Mouse (Mus musculus) brown adipose tissue, adult 24 weeks (tissue): Measurements from ENCODE around the gene Bod1. TPM values are rescaled to one million over a fixed set of nuclear protein-coding genes. Genes with fewer than 3 reads are reported as not detected.

ENCODE experiments used
- H3K27ac ChIP-seq: fragments of 200-500 bp; replicated peaks from 2 replicates; pipeline ENCODE4 v1.5.1; 2012; ENCODE audit warnings: low read depth, mild to moderate bottlenecking, low read length
- H3K4me1 ChIP-seq: fragments of 200-500 bp; 2 replicates; pipeline ENCODE4 v1.6.1; 2012; ENCODE audit warnings: low read length, mixed read lengths; ENCODE audit not compliant: control insufficient read depth, insufficient read depth, insufficient read length
- H3K4me3 ChIP-seq: fragments of 200-500 bp; 2 replicates; pipeline ENCODE4 v1.5.1; 2012; ENCODE audit warnings: low read depth, mild to moderate bottlenecking, low read length, moderate library complexity; ENCODE audit not compliant: insufficient read depth
- polyA plus RNA-seq: library from polyadenylated mRNA; stranded (reverse); fragments of >200 nt; gene quantifications from 2 replicates; pipeline ENCODE4 v1.2.4, GENCODE M21; 2012; ENCODE audit not compliant: missing spikeins, insufficient read depth, insufficient read length

The Bod1 gene
- 39.1 and 45.5 TPM in 2 replicates for polyA plus RNA-seq

DNA sequence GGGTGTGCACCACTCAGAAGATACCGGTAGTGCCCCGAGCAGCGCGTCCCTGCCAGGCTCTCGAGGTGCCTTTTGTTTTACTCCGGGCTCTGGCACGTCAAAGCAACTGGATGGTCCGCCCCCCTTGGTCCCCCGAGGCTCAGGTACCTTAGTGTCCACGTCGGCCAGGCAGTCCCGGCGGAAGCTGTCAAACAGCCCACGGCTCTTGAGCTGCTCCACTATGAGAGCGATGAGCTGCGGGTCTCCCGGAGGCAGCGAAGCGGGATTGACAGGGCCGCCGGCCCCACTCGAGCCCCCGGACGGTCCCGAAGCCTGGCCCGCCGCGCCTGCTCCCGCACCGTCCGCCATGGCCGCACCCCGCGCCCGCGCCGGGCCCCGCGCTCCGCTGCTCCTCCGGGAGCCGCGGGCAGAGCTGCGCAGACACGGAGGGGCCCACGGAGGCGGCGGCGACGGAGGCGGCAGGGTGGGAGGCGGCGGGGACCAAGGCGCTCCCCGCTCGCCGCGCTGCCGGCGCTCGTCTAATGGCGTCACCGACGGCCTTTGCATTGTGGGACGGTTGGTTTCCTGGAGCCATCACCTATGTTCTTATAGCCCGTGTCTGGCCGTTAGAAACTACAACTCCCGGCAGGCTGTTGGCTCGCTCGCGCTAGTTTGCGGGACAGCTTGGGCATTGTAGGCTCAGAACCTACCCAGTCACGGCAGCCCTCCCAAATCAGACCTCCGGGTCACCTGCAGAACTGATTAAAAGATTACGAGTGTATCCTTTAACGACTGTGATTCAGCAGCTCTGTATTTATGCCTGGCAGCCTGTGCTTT is at the start of gene Bod1:
Gene Bod1 (minus strand): TSS at position 532 of the 816 bp plus-strand sequence.
- Histone ChIP-seq H3K27ac (no peak within 1 kb of the TSS), H3K4me1 (peaks cover 6% of the 10 kb centered on the region; the same call in 1 of the 2 replicates), H3K4me3 (peak within 1 kb of the TSS; percentile 67)

DNA sequence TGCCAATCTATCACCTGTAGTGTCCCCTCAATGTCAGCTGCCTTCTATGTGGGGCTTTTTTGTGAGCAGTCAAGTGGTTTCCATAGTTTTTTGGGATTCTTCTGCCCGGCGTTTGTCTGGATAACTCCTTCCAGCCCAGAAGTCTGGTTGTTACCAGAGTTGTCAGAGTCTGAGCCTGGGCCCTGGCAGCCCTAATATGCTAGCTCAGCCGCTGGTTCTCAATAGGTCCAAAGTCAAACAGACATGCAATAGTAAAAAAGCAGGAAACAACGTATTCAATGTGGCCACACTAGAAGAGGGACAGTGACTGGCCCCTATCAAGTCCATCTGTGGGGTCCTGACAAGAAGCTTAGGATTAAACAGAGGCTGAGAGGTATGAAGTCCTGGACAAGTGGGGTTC is 47.4 kb upstream of the Bod1 start:
- peaks cover 1% of the 10 kb centered on the region; the same call in 1 of the 2 replicates for H3K4me1 ChIP-seq
- no peak overlapping the region for H3K27ac ChIP-seq
- H3K4me3 ChIP-seq, result no peak overlapping the region

- no peak overlapping the region for H3K4me3 ChIP-seq
- 0 out of 2 replicates have a peak overlapping the region, but pooled peaks have one; percentile 41 for H3K27ac ChIP-seq
- peaks cover 7% of the 10 kb centered on the region; the same call in 1 of the 2 replicates for H3K4me1 ChIP-seq
Observed at GRCm38 (mm10) chr11:31717926-31718735, 46.4 kb upstream of the Bod1 start.

DNA sequence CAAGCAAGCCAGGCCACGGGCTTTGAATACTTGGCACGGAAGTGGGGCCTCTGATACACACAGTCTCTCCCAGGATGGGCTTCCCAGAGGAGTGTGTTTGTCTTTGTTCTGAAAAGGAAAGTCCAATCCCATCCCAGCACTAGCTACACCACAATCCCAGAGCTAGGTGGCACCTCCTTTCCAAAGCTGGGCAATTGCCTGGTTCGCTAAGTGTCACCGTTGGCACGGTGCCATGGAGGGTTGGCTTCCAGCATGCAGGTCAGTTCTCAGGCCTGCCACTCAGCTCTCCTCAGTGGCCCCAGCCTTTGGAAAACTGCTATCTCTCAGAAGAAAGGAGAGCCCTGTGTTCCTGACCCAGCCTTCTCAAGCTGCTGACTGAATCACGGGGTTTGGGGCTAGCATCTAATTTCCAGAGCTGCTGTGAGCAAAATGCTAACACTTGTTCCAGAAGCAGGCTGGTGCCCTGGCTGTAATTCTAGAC is 42.0 kb upstream of the Bod1 start:
- H3K4me1 ChIP-seq, result peaks cover 7% of the 10 kb centered on the region; the same call in 1 of the 2 replicates
- peak overlapping the region; percentile 44; the same call in 1 of the 2 replicates for H3K27ac ChIP-seq
- no peak overlapping the region for H3K4me3 ChIP-seq

DNA sequence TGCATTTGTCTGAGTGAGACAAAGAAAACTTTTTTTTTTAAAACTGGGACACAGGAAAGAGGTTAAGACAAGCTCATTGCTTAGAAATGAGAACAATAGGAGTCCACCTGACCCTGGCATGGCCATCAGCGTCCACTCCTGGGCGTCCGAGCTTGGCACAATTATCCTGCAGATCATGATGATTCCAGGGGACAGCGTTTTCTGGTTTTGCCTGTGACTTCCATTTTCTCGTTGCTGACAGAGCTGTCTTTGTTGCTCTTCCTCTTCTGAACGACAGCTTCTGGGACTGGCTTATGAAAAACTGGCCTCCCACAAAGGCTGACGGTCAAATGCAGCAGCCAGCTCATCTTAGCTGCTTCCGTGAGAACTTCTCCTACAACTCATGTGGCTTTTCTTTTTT is 41.4 kb upstream of the Bod1 start:
- H3K27ac ChIP-seq, result peak overlapping the region; percentile 44
- no peak overlapping the region for H3K4me3 ChIP-seq
- peaks cover 7% of the 10 kb centered on the region; the same call in 1 of the 2 replicates for H3K4me1 ChIP-seq

GRCm38 (mm10) chr11:31707771-31708170 is 36.1 kb upstream of the Bod1 start:
- H3K4me3 ChIP-seq, result no peak overlapping the region
- H3K4me1 ChIP-seq, result no peaks in the 10 kb centered on the region
- H3K27ac ChIP-seq, result no peak overlapping the region

DNA sequence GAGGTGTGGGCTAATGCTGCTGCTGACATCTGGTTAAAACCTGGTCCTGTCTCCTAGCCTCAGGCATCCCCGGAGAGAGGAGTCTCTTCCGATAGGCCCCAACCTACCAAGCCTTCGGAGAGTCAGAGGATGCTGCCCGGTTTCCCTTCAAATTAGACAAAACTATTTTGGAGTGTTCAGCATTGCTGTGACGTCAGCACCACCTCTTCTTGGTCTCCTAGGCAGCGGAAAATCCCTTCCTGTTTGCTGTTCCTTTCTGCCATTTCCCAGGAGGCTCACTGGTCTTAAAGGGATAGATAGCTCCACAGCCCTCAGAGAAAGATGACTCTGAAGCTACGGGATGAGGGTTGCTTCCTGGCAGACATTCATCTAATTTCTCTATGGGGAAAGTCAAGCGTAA is 31.5 kb upstream of the Bod1 start:
- Histone ChIP-seq H3K4me1 (no peaks in the 10 kb centered on the region), H3K4me3 (no peak overlapping the region), H3K27ac (0 out of 2 replicates have a peak overlapping the region, but pooled peaks have one; percentile 29)

- Histone ChIP-seq H3K4me3 (no peak overlapping the region), H3K27ac (no peak overlapping the region), H3K4me1 (no peaks in the 10 kb centered on the region)
Observed at GRCm38 (mm10) chr11:31701901-31702300, 30.2 kb upstream of the Bod1 start.

DNA sequence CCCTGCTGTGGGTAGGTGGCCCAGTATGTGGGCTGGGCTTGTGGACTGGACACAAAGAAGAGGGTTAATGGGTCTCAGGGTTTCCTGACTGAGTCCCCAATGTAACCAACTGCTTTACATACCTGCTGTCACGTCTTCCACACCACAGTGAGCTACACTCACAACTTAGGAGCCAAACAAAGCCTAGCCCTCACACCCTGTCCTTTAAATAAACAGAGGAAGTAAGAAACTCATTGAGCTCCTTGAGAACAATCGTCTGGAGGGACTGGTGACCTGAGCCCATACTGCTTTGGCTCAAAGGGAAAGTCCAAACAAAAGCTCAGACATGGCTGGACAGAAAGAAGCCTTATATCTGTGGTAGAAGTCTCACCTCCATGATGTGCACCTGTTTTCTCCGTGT is 27.8 kb upstream of the Bod1 start:
- no peak overlapping the region for H3K27ac ChIP-seq
- no peak overlapping the region for H3K4me3 ChIP-seq
- no peaks in the 10 kb centered on the region for H3K4me1 ChIP-seq

DNA sequence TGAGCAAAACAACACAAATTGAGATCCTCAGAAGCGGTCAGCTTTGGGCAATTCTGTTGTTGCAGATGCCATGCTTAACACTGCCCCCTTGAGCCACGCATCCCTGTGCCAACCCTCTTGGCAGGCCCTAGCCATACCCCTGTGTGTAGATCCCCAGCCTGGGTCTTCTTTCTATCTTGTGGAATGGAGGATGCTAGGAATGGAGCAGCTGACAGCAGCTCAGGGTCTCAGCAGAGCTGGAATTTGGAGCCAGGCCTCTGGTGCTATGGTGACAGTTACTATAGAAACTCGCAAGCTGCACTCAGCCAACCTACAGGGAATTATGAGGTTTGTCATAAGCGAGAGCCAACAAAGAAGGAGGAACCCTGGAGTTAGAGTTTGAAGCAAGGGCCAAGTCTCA is 23.1 kb upstream of the Bod1 start:
- Histone ChIP-seq H3K27ac (no peak overlapping the region), H3K4me3 (no peak overlapping the region), H3K4me1 (no peaks in the 10 kb centered on the region)

DNA sequence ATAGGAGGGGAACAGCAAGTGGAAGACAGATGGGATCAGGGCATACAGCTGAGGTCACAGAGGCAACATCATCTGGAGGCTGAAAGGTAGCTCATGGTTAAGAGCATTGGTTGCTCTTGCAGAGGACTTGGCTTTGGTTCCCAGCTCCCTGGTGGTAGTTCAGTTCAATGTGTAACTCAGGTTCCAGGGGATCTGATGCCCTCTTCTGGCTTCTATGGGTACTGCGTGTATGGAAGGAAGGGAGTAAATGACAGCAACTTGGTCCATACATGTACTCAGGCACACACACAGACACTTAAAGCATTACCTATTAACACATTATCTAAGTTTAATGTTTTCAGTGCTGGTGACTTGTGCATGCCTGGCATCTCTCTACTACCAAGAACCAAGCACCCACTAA is 22.4 kb upstream of the Bod1 start:
- Histone ChIP-seq H3K4me1 (no peaks in the 10 kb centered on the region), H3K4me3 (no peak overlapping the region), H3K27ac (no peak overlapping the region)

- H3K4me1 ChIP-seq, result no peaks in the 10 kb centered on the region
- H3K27ac ChIP-seq, result no peak overlapping the region
- no peak overlapping the region for H3K4me3 ChIP-seq
Observed at GRCm38 (mm10) chr11:31693322-31693721, 21.6 kb upstream of the Bod1 start.

- Histone ChIP-seq H3K4me1 (no peaks in the 10 kb centered on the region), H3K27ac (no peak overlapping the region), H3K4me3 (no peak overlapping the region)
Observed at GRCm38 (mm10) chr11:31688956-31689355, 17.3 kb upstream of the Bod1 start.

GRCm38 (mm10) chr11:31684913-31685567 is 13.4 kb upstream of the Bod1 start:
- H3K4me3 ChIP-seq, result no peak overlapping the region
- no peak overlapping the region for H3K27ac ChIP-seq
- H3K4me1 ChIP-seq, result 0 out of 2 replicates have a peak, but pooled peaks cover 1% of the 10 kb centered on the region

- Histone ChIP-seq H3K4me1 (peaks cover 6% of the 10 kb centered on the region; the same call in 1 of the 2 replicates), H3K27ac (no peak overlapping the region), H3K4me3 (no peak overlapping the region)
Observed at GRCm38 (mm10) chr11:31684126-31684525, 12.4 kb upstream of the Bod1 start.
